Mouse (Mus musculus) frontal cortex, adult 2 months (tissue): ENCODE measurements around the gene Cacna1h. TPM values are rescaled to one million over a fixed set of nuclear protein-coding genes. Genes with fewer than 3 reads are reported as not detected.
A peak's percentile ranks its signal among the peaks of the same experiment; 100 is the strongest.

Experiments
- DNase-seq, 2 experiments: peaks; one replicate each; pipeline ENCODE4 v3.0.0; 2022; ENCODE audit warnings: low spot score in 1 of 2; ENCODE audit errors: extremely low spot score in 1 of 2
- polyA plus RNA-seq: library from polyadenylated mRNA; depleted of rRNA; stranded (reverse); fragments of >200 nt; gene quantifications from 2 replicates; pipeline ENCODE4 v1.2.3, GENCODE M21; 2012; rRNA removed

Cacna1h gene
- 72.9 and 77.0 TPM in 2 replicates for polyA plus RNA-seq

- DNase-seq = peak in 1 of 2 experiments; percentile 80
Observed at GRCm38 (mm10) chr17:25433617-25434606, at the start of gene Cacna1h. Gene Cacna1h, minus strand, starts transcription at chr17:25433783.

GRCm38 (mm10) chr17:25482092-25482491 lies 48.5 kb upstream of the Cacna1h start:
- DNase-seq = no peak

- DNase-seq = no peak
Observed at GRCm38 (mm10) chr17:25480820-25481219, 47.2 kb upstream of the Cacna1h start.

- DNase-seq = no peak
Observed at GRCm38 (mm10) chr17:25480152-25480551, 46.6 kb upstream of the Cacna1h start.

GRCm38 (mm10) chr17:25475946-25476744 lies 42.6 kb upstream of the Cacna1h start:
- DNase-seq = peak in 1 of 2 experiments; percentile 86

- peak in 1 of 2 experiments; percentile 74 for DNase-seq
Observed at GRCm38 (mm10) chr17:25474330-25475077, 40.9 kb upstream of the Cacna1h start.

GRCm38 (mm10) chr17:25472044-25472443 lies 38.5 kb upstream of the Cacna1h start:
- DNase-seq = no peak

- DNase-seq = no peak
Observed at GRCm38 (mm10) chr17:25471418-25471817, 37.8 kb upstream of the Cacna1h start.

GRCm38 (mm10) chr17:25469798-25470197 lies 36.2 kb upstream of the Cacna1h start:
- peak in 1 of 2 experiments; percentile 87 for DNase-seq

GRCm38 (mm10) chr17:25468301-25468700 lies 34.7 kb upstream of the Cacna1h start:
- DNase-seq = no peak

GRCm38 (mm10) chr17:25467781-25468180 lies 34.2 kb upstream of the Cacna1h start:
- DNase-seq = no peak

GRCm38 (mm10) chr17:25466257-25466656 lies 32.7 kb upstream of the Cacna1h start:
- no peak for DNase-seq

- DNase-seq = no peak
Observed at GRCm38 (mm10) chr17:25464091-25464490, 30.5 kb upstream of the Cacna1h start.

- no peak for DNase-seq
Observed at GRCm38 (mm10) chr17:25463326-25463945, 29.9 kb upstream of the Cacna1h start.

- DNase-seq = no peak
Observed at GRCm38 (mm10) chr17:25462236-25462875, 28.8 kb upstream of the Cacna1h start.

- peak; percentile 38 to 75 for DNase-seq
Observed at GRCm38 (mm10) chr17:25456540-25456939, 23.0 kb upstream of the Cacna1h start.

GRCm38 (mm10) chr17:25454272-25454671 lies 20.7 kb upstream of the Cacna1h start, which contains the start of gene Tekt4:
Gene Tekt4, plus strand, starts transcription at chr17:25454615.
- DNase-seq = peak in 1 of 2 experiments; percentile 20

- DNase-seq = no peak
Observed at GRCm38 (mm10) chr17:25452246-25452965, 18.8 kb upstream of the Cacna1h start.

- DNase-seq = no peak
Observed at GRCm38 (mm10) chr17:25450329-25450728, 16.7 kb upstream of the Cacna1h start.
